Mouse (Mus musculus): Measurements from ENCODE around the gene Ces3a. TPM values are rescaled to one million over a fixed set of nuclear protein-coding genes. Genes with fewer than 3 reads are reported as not detected.
"Not testable (repeated sequence)": the region's sequence is repeated elsewhere in the genome, so short reads cannot be mapped to it uniquely, and the experiment has no call there.

The Ces3a gene
- polyA plus RNA-seq, 1 experiment from 2014 or later: not detected

- no peaks in the 10 kb centered on the region for H3K36me3 ChIP-seq
- H3K4me2 ChIP-seq (replicated peaks): no peak overlapping the region
- no peaks in the 10 kb centered on the region for H3K9me3 ChIP-seq (replicated peaks)
- WGBS: 0% methylated on average over 1 of the region's 1 CpGs
- H3K27ac ChIP-seq: no peak overlapping the region
- no peaks in the 10 kb centered on the region for H3K4me1 ChIP-seq
- H3K27me3 ChIP-seq: no peaks in the 10 kb centered on the region
- H3K9ac ChIP-seq: no peak overlapping the region
- no peak for ATAC-seq (ENCODE audit: low FRiP score)
- H3K4me3 ChIP-seq: no peak overlapping the region
Measured at GRCm38 (mm10) chr8:105066761-105067160, 18.4 kb downstream of the Ces3a start.

DNA sequence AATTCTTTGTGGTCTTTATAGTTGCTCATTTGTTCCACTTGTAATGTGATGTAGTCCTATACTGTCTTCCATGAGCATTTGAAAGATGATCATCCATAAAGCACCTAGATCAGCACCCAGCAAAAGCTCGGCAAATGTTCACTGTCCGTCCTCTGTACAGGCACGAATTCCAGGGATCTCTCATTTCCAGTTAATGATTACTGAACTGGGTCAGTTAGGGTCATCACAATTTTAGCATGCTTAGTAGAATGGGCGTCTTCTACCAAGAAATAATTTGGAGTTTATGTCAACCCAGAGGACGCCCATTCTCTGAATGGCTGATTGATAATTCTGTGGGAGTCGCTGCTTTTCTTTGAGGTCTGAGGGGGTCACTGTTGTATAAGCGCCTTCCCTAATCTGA, 19.5 kb downstream of the Ces3a start:
- H3K27me3 ChIP-seq; H3K4me2 ChIP-seq (replicated peaks); H3K27ac ChIP-seq; H3K9me3 ChIP-seq (replicated peaks); ATAC-seq (ENCODE audit: low FRiP score); H3K4me1 ChIP-seq; H3K9ac ChIP-seq; H3K36me3 ChIP-seq; H3K4me3 ChIP-seq: not testable (repeated sequence)
- 70% methylated on average over 7 of the region's 7 CpGs for WGBS

DNA sequence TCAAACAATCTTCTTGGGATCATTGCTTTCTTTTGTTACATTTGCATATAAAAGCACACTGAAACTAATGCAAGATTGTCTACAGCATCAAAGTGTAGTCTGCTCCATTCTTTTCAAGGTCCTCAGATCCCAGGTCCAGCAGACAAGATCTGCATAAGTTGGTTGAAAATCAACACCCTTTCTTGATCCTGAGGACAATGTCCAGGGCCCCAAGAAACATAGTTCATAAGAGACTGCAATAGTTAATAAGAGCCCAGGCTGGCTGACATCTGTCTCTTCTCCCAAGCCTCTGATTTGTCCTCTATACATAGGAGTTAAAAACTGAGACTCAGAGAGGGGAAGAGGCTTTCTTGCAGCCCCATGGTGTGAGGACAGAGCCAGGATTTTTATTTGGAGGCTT, 20.6 kb downstream of the Ces3a start:
- no peaks in the 10 kb centered on the region for H3K4me1 ChIP-seq
- H3K9ac ChIP-seq: no peak overlapping the region
- H3K27ac ChIP-seq: no peak overlapping the region
- no peak overlapping the region for H3K4me3 ChIP-seq
- H3K36me3 ChIP-seq: no peaks in the 10 kb centered on the region
- no peak for ATAC-seq (ENCODE audit: low FRiP score)
- H3K9me3 ChIP-seq (replicated peaks): no peaks in the 10 kb centered on the region
- H3K4me2 ChIP-seq (replicated peaks): no peak overlapping the region
- no peaks in the 10 kb centered on the region for H3K27me3 ChIP-seq

- 90% methylated on average over 4 of the region's 4 CpGs for WGBS
- Histone ChIP-seq H3K27ac (no peak overlapping the region), H3K4me1 (no peaks in the 10 kb centered on the region), H3K36me3 (no peaks in the 10 kb centered on the region), H3K27me3 (no peaks in the 10 kb centered on the region), H3K9me3 (replicated peaks) (no peaks in the 10 kb centered on the region), H3K9ac (no peak overlapping the region), H3K4me3 (no peak overlapping the region), H3K4me2 (replicated peaks) (no peak overlapping the region)
- ATAC-seq (ENCODE audit: low FRiP score): no peak
Measured at GRCm38 (mm10) chr8:105076601-105077000, 28.2 kb downstream of the Ces3a start.

DNA sequence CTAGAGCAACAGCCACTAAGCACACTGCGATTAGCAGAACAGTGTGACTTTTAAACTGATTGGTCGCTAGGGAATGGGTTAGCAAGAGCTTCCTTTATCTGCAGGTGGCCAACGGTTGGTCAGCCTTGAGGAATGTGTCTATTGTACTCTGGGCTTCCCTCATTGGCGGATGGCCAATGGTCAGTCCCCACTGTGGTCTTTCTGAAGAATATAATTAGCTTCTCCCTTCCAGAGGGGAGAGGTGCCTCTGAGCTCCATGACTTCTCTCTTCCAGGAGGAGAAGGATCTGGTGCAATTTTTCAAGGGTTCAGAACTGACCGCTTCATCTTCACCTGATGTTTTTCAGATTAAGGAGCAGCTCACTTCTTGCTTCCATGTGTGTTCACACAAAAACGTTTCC, 28.7 kb downstream of the Ces3a start:
- ATAC-seq (ENCODE audit: low FRiP score): no peak

DNA sequence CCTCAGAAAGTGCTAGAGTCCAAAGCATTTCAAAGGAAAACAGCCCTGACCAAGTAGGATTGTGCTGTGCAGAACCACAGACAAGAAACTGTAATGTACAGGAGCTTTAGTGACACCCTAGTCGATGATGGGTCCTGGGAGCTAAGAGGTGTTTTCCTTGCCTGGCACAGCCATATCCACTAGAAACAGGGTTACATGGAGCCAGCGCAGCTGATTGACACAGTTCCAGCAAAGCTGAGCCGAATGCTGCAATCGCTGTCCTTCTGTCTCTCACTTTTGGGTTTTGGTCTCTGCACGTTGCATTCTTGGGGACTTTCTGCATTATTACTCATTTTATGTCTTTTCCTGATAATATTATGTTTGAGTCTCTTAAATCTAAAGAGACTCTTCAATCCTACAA, 30.2 kb downstream of the Ces3a start:
- Histone ChIP-seq H3K9me3 (replicated peaks) (no peaks in the 10 kb centered on the region), H3K4me2 (replicated peaks) (no peak overlapping the region), H3K27me3 (no peaks in the 10 kb centered on the region), H3K27ac (no peak overlapping the region), H3K4me3 (no peak overlapping the region), H3K36me3 (no peaks in the 10 kb centered on the region), H3K9ac (no peak overlapping the region), H3K4me1 (no peaks in the 10 kb centered on the region)
- no peak for ATAC-seq (ENCODE audit: low FRiP score)
- WGBS: 87% methylated on average over 5 of the region's 5 CpGs

More for the DNA sequence above, 28.7 kb downstream of the Ces3a start:
- Histone ChIP-seq H3K27me3 (no peaks in the 10 kb centered on the region), H3K9me3 (replicated peaks) (no peaks in the 10 kb centered on the region), H3K4me3 (no peak overlapping the region), H3K4me1 (no peaks in the 10 kb centered on the region), H3K4me2 (replicated peaks) (no peak overlapping the region), H3K36me3 (no peaks in the 10 kb centered on the region), H3K27ac (no peak overlapping the region), H3K9ac (no peak overlapping the region)
- WGBS: 73% methylated on average over 6 of the region's 6 CpGs

DNA sequence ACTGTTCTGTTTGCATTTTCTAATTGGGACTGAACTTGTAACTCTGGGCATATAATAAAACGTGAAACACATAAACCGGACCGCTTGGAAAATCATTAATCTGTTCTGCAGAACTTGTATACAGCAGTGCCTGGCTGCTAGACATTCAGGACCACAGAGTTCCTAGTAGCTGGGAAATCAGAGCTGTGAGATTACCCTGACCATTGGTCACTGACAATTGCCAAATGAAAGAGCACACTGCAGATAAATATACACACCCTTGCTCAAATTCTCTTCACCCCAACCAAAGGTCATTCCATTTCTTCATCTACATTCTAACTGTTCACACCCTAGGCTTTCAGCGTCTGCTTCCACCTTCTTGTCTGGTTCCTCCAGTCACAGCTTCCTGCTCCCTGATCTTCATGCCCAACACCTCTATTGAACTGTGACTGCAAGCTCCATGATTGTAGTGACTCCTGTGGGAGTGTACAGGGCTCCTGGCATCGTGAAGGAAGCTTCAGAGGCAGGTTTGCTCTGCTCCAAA, 32.5 kb downstream of the Ces3a start:
- no peaks in the 10 kb centered on the region for H3K27me3 ChIP-seq
- 76% methylated on average over 5 of the region's 5 CpGs for WGBS
- H3K4me3 ChIP-seq: no peak overlapping the region

GRCm38 (mm10) chr8:105083449-105084050, 35.1 kb downstream of the Ces3a start, which contains the start of gene Ces3b:
Gene Ces3b, plus strand, starts transcription at chr8:105083753.
- H3K4me2 ChIP-seq (replicated peaks): no peak within 1 kb of the TSS
- WGBS: 81% methylated on average over 7 of the region's 7 CpGs
- no peaks in the 10 kb centered on the region for H3K9me3 ChIP-seq (replicated peaks)
- no peaks in the 10 kb centered on the region for H3K27me3 ChIP-seq
- ATAC-seq (ENCODE audit: low FRiP score): no peak
- no peaks in the 10 kb centered on the region for H3K36me3 ChIP-seq
- H3K27ac ChIP-seq: no peak within 1 kb of the TSS
- H3K4me1 ChIP-seq: no peaks in the 10 kb centered on the region
- H3K9ac ChIP-seq: no peak within 1 kb of the TSS
- no peak within 1 kb of the TSS for H3K4me3 ChIP-seq

More for the DNA sequence above, 32.5 kb downstream of the Ces3a start:
- Histone ChIP-seq H3K36me3 (no peaks in the 10 kb centered on the region), H3K9me3 (replicated peaks) (no peaks in the 10 kb centered on the region), H3K4me2 (replicated peaks) (no peak overlapping the region), H3K27ac (no peak overlapping the region), H3K4me1 (no peaks in the 10 kb centered on the region), H3K9ac (no peak overlapping the region)
- ATAC-seq (ENCODE audit: low FRiP score): no peak

- H3K4me2 ChIP-seq (replicated peaks); H3K4me3 ChIP-seq: not testable (repeated sequence)
Measured at GRCm38 (mm10) chr8:105088166-105088565, 39.8 kb downstream of the Ces3a start.

DNA sequence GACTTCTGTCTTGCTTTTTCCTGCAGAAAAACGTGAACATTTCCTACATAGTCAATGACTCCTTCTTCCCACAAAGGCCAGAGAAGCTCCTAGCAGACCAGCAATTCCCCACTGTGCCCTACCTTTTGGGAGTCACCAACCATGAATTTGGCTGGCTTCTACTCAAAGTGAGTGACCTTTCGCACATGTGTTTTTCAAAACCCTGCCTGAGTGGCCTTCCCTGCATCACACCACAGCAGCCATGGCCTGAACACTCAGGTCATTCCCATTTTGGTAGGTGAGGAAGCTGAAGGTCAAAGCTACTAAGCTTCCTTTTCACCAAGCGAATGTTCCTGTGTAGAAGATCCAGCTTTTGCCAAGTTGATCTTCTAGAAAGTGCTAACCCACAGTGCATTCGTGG, 40.2 kb downstream of the Ces3a start:
- Histone ChIP-seq H3K27me3 (no peaks in the 10 kb centered on the region), H3K4me2 (replicated peaks) (no peak overlapping the region), H3K4me3 (no peak overlapping the region), H3K9ac (no peak overlapping the region), H3K9me3 (replicated peaks) (no peaks in the 10 kb centered on the region), H3K27ac (no peak overlapping the region), H3K36me3 (no peaks in the 10 kb centered on the region), H3K4me1 (no peaks in the 10 kb centered on the region)
- WGBS: 74% methylated on average over 4 of the region's 4 CpGs
- ATAC-seq (ENCODE audit: low FRiP score): no peak

More at GRCm38 (mm10) chr8:105088166-105088565, 39.8 kb downstream of the Ces3a start:
- not testable (repeated sequence) for H3K27ac ChIP-seq; H3K36me3 ChIP-seq; H3K9me3 ChIP-seq (replicated peaks); H3K4me1 ChIP-seq; H3K9ac ChIP-seq; H3K27me3 ChIP-seq; ATAC-seq (ENCODE audit: low FRiP score)
- WGBS: 87% methylated on average over 5 of the region's 5 CpGs

- Histone ChIP-seq H3K4me3 (no peak overlapping the region), H3K9me3 (replicated peaks) (no peaks in the 10 kb centered on the region), H3K27me3 (no peaks in the 10 kb centered on the region), H3K4me1 (no peaks in the 10 kb centered on the region), H3K4me2 (replicated peaks) (no peak overlapping the region), H3K36me3 (no peaks in the 10 kb centered on the region), H3K9ac (no peak overlapping the region), H3K27ac (no peak overlapping the region)
- 80% methylated on average over 3 of the region's 3 CpGs for WGBS
- no peak for ATAC-seq (ENCODE audit: low FRiP score)
Measured at GRCm38 (mm10) chr8:105093992-105094391, 45.6 kb downstream of the Ces3a start.

GRCm38 (mm10) chr8:105102101-105102785, 53.8 kb downstream of the Ces3a start:
- ATAC-seq (ENCODE audit: low FRiP score); H3K9ac ChIP-seq; H3K9me3 ChIP-seq (replicated peaks); H3K4me1 ChIP-seq; H3K27ac ChIP-seq; H3K36me3 ChIP-seq; H3K4me2 ChIP-seq (replicated peaks); H3K4me3 ChIP-seq; H3K27me3 ChIP-seq: not testable (repeated sequence)
- 70% methylated on average over 4 of the region's 4 CpGs for WGBS

DNA sequence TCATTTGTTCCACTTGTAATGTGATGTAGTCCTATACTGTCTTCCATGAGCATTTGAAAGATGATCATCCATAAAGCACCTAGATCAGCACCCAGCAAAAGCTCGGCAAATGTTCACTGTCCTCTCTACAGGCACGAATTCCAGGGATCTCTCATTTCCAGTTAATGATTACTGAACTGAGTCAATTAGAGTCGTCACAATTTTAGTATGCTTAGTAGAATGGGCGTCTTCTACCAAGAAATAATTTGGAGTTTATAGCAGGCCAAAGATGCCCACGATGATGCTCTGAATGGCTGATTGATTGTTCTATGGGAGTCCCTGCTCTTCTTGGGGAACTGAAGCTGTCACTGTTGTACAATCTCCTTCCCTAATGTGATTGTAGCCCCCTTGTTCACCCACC, 55.3 kb downstream of the Ces3a start:
- H3K27ac ChIP-seq; ATAC-seq (ENCODE audit: low FRiP score); H3K27me3 ChIP-seq; H3K9ac ChIP-seq; H3K4me3 ChIP-seq; H3K4me2 ChIP-seq (replicated peaks); H3K9me3 ChIP-seq (replicated peaks); H3K36me3 ChIP-seq; H3K4me1 ChIP-seq: not testable (repeated sequence)
- 85% methylated on average over 5 of the region's 5 CpGs for WGBS
